Mouse (Mus musculus): ENCODE measurements at regions not wholly inside any gene's neighbourhood (a gene's known extent, or its start where the extent isn't known, plus 50 kb on each side); places are given as distances from the start of the nearest gene placed in this dataset.
"Not testable (repeated sequence)": the region's sequence is repeated elsewhere in the genome, so short reads cannot be mapped to it uniquely, and the experiment has no call there.

DNA sequence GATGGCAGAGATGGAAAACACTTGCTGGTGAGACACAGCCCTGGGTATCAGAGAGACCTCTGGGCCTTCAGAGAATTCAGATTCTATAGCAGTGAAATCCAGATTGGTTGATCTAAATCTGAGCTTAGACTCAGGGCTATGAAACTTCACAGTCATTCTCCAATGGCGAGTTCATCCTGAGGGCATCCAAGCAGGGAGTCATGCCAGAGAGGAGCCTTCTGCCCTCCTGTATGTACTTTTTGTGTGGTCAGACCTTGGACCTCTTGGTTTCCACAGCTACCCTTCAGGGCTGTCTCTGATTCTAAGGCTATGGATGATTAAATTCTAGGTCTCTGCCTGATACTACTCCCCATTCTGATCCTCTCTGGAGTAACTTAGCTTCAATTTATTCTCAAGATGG, 122.0 kb upstream of the Mettl15 start:
- ATAC-seq (replicated peaks; ENCODE audit: low read depth, poor library complexity, severe bottlenecking) = no peak

DNA sequence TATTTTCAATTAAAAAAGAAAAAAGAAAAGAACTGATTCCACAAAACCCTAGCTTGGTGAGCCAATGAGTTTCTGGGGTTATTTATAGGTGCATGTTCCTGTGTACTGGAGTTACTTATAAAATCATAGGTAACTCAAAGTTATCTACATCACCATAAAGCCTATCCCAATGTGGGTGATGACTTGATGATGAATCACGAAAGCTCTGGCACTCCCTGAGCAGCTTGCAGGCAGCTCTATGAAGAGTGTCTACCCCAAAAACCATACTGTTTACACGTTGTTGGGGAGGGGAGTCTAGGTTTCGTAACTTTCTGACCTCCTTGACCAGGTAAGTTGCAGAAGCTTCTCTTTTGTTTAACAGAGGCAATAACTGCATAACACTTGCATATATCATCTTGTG, 123.7 kb upstream of the Mettl15 start:
- ATAC-seq (replicated peaks; ENCODE audit: low read depth, poor library complexity, severe bottlenecking) = no peak

DNA sequence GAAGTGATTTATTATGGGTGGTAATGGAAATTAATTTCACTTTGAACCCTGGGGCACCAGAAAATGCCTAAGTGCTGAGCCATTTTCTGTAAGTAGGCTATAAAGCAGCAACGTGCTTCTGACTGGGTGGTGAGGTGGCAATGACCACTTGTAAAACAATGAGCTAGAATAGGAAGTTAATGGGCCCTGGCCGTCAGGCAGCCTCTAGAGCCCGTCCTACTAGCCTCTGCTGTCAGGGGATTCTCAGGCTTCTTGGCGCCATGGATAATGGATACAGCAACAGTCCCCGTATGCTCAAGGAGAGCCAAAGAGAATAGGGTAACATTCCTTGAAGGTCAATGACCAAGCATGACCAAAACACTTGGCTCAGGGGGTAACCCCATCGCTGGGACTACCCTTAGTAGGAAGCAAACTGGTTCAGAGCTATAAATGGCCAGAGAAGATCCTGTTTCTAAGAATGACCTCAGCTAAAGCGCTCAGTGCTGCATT, 126.1 kb upstream of the Mettl15 start:
- no peak for ATAC-seq (replicated peaks; ENCODE audit: low read depth, poor library complexity, severe bottlenecking)

DNA sequence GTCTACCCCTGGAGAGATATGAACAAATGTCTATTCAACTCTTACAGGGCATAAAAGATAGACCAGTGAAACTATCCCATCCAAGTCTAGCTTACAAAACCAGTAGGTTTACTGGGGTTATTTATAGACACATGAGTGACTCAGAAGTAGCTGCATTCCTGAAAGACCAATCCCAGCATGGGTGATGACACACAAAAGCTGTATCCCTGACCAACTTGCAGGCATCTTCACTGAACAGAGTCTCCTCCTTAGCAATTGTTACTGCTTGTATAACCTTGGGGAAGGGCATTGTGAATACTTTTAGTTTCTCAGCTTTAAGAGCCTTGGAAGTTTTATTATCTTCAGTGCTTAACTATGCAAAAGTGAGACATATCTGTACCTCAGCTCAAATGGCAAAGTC, 139.6 kb upstream of the Mettl15 start:
- no peak for ATAC-seq (replicated peaks; ENCODE audit: low read depth, poor library complexity, severe bottlenecking)

DNA sequence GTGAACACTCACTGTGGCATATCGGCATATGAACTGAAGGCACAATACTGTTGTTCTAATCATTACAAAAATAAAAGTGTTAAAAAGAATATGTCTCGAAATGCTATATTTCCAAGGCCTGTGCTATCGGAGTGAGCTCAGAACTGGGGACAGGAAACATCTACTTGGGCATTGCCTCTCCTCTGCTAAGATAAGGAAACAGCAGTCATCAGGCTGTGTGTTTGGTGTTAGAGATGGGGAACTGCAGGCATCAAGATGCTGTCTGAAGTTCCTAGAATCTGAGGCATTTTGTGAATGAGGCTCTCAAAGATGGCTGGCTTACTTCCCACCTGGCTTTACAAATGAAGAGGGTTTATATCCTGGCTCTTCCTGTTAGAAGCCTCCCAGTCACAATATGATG, 150.6 kb upstream of the Mettl15 start:
- ATAC-seq (replicated peaks; ENCODE audit: low read depth, poor library complexity, severe bottlenecking) = peak; percentile 71

DNA sequence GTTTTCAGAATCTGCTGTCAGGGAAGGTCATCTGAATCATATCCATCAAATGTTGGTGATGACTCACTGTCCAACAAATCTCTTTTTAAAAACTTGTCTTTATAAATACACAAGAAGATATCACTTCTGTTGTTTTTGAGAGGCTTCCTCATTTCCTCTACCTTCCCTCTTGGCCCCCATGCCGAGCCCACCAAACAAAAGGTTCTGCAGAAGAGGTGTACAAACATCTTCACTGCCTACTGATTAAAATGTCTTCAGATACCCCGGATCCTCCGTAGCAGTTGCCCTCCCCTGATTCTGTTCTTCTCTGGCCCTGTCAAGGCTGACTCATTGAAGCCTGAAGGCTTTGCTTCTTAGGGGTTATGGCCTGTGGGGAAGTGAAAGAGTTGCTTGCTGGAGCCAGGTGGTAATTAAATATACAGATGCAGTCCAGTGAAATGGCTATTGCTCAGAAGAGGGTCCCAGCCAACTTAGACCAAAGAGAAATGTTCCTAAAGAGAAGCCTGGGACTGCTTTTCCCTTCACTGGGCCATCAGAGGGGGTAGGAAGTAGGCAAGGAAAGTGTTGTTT, 162.1 kb upstream of the Mettl15 start:
- ATAC-seq (replicated peaks; ENCODE audit: low read depth, poor library complexity, severe bottlenecking) = no peak

DNA sequence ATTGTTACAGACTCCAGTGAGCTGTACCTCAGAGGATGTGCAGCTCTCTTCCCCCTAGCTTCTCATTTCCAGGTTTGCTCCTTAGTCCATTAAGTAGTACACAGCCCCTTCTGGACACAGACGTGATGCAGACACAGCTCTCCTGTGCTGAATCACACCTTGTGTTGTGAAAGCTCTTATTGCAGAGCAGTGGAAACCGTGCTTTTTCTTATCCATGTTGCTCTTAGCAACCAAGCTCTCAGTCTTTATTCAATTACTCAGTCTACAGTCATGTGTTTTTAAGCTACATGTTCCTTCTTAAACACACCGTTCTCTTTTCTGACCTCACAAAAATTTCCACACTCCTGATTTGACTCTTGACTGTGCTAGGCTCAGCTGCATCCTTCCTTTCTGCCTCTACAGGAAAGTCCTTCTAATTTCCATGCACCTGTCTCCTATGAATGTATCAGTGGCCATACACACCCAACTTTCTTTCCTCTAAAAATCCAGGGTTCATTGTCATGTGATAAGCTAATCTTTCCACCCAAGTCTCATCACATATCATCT, 163.0 kb upstream of the Mettl15 start:
- no peak for ATAC-seq (replicated peaks; ENCODE audit: low read depth, poor library complexity, severe bottlenecking)

DNA sequence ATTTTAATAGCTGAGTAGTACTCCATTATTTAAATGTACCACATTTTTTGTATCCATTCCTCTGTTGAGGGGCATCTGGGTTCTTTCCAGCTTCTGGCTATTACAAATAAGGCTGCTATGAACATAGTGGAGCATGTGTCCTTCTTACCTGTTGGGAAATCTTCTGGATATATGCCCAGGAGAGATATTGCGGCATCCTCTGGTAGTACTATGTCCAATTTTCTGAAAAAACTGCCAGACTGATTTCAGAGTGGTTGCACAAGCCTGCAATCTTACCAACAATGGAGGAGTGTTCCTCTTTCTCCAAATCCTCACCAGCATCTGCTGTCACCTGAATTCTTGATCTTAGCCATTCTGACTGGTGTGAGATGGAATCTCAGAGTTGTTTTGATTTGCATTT, 181.7 kb upstream of the Mettl15 start:
- not testable (repeated sequence) for ATAC-seq (replicated peaks; ENCODE audit: low read depth, poor library complexity, severe bottlenecking)

DNA sequence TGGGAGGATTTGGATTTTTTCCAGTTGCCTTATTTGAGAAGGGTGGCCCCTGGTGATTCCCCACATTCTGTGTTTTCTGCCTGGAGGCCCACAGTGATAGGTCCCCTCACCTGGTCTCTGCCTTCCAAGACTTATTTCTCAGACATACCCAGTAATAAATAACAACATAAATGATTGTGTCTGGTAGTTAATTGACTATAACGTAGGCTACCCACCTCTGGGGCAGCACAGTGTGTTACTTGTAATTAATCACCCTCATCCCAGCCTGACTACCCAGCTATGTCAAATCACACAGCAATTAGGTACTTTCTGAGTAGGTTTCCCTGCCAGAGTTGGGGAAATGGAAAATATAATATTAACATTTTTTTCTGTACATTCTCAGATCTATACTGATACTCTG, 190.2 kb upstream of the Bdnf start:
- ATAC-seq (replicated peaks; ENCODE audit: low read depth, poor library complexity, severe bottlenecking) = no peak

DNA sequence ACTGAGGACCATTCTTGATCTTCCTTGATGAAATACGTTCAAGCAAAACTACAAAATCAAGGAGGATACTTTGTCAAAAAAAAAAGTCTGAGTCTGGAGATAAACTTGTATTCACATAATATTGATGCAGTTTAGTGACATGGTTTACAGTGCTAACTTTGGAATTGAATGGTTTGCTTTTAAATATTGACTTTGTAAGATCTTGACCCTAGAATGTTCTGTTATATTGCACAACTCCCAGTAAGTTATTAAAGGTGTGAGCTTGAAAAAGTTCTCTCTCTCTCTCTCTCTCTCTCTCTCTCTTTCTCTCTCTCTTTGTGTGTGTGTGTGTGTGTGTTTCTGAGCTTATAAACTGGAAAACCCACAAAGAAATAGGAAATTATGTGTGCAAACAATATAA, 186.9 kb upstream of the Bdnf start:
- no peak for ATAC-seq (replicated peaks; ENCODE audit: low read depth, poor library complexity, severe bottlenecking)

DNA sequence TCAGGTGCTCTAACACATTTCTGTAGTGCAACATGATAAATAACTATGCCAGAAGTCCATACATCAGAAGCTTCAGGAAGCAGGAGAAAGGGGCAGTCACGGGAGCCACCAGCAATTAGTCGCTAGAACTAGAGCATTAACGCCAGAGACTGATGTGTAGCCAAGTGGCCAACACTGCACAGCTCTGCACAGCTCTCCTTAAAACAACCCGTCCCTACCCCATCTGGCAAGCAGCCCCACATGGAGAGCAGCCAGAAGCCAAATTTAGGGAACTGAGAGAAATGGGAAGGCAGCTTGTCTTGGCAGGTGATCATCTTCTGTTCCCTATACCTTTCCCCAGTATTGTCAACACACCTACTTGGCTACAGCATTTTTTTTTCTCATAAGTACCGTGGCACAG, 172.3 kb upstream of the Bdnf start:
- ATAC-seq (replicated peaks; ENCODE audit: low read depth, poor library complexity, severe bottlenecking) = no peak

DNA sequence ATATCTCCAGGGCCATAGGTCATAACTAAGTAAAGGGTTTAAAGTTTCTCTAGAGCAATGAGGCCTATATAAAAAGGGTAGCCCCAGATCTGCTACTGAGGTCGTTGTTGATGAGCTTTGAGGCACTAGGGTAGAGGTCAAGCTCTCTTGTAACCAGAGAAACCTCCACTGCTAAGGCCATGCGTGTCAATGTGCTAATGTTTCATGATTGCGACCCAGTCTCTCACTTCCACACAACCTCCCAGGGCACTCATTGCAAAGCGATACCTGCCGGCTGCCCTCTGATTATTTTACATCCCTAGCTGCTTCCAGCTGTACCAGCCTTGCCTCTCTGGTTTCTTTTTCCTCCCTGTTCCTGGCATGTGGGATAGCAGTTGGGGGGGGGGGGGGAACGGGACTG, 169.6 kb upstream of the Bdnf start:
- ATAC-seq (replicated peaks; ENCODE audit: low read depth, poor library complexity, severe bottlenecking) = no peak

DNA sequence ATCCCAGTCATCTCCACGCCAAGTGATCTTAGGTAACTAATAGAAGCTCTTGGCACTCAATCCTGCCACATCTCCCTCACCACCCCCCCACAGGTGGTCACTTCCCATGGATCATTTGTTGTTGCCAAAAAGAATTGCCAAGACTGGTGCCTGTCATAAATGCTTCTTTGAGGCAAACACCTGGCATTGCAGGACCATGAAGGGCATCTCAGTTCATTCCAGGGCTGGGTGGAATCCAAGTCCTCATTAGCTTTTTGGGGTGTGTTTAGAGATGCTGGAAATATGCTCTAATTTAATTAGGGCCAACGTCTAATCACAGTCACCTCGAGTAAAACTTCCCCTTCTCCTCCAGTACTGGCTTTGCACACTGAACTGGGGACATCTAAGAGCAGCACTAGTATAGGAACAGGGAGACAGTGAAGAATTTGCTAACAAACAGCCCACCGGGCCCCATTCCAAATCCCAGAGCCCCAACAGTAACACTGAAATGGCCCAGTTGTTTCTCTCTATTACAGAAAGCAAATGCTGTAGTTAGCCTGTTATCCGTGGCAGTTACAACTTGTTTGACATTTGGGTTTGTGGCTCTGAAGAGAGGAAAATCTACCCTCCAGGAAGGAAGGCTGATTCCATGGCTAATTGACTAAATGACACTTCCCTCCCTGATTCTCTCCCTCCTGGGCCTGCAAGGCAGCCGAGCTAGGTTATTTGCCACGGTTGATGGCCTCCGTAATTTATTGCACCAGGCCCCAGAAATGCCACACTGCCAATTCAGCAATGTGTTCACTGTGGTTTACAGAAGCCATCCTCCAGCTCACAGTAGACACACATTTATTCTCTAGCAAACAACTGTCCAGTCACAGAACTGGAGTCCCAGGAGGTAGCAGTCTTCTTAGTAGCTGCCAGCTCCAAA, 164.2 kb upstream of the Bdnf start:
- no peak for ATAC-seq (replicated peaks; ENCODE audit: low read depth, poor library complexity, severe bottlenecking)

DNA sequence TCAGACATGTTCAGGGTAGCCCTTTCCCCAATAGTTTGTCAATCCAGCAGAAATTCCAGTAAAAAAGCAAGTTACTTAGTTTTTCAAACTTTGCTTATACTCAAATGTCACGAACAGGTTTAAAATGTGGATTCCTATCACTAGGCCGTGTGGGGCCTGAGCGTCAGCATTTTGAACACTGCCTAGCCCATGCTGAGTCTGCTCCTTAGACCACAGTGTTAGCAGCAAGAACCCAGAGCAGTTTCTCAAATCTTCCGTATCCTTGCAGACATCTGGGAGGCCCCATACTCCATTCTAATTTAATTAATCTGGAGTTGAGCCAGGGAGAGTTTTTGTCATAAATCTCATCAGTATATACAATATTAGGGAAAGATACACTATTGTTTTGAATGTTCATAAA, 163.4 kb upstream of the Bdnf start:
- ATAC-seq (replicated peaks; ENCODE audit: low read depth, poor library complexity, severe bottlenecking) = no peak

DNA sequence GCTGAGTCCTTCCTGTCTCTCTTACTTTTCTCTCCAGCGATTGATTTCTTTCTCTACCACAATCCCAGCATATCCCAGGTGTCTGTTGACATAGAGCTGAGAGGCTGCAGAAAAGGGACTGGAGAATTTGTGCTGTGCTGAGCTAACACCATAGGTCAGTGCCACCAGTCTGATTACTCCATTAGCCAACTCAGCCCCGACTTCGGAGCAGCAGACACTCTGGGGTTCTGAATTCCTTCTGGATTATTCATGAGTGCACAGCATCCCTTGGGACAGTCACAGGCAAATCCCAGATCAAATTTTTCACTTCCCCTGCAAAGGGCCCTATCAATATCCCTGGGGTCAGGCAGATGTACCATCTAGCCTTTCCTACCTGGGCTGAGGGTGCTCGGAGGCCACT, 155.2 kb upstream of the Bdnf start:
- ATAC-seq (replicated peaks; ENCODE audit: low read depth, poor library complexity, severe bottlenecking) = no peak

DNA sequence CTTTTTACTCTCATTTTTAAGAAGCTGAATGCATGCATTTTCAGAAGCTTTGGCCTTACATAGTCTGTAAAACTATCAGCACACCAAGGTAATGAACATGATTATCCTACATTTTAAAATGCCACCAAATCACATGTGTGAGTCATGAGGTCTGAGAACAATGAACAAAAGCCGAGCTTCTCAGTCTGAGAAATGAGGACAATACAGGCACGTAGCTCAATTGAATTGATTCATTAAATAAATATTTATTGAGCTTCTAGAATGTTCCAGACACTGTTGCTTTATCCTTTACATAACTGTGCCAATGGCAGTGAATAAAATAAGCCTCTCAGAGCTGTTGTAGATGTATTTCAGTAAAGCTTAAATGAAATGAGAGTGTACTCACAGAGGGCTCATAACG, 154.0 kb upstream of the Bdnf start:
- no peak for ATAC-seq (replicated peaks; ENCODE audit: low read depth, poor library complexity, severe bottlenecking)

DNA sequence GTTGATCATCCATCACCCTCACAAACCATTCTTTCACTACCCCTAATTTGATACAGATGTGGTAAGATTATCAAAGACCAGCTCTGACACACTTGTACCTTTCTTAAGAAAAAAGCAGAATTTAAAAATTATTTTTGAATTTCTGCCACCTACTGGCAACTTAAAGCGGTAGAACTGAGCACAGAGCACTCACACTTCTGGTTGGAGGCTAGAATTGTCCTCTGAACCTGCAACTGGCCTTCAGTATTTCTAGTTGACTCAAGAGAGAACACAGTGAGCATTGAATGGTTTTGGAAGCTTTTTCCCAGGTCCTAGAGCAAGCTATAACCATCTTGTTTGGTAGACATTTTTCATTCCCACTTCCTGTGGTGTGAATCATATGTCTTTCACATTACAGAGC, 135.0 kb upstream of the Bdnf start:
- no peak for ATAC-seq (replicated peaks; ENCODE audit: low read depth, poor library complexity, severe bottlenecking)

DNA sequence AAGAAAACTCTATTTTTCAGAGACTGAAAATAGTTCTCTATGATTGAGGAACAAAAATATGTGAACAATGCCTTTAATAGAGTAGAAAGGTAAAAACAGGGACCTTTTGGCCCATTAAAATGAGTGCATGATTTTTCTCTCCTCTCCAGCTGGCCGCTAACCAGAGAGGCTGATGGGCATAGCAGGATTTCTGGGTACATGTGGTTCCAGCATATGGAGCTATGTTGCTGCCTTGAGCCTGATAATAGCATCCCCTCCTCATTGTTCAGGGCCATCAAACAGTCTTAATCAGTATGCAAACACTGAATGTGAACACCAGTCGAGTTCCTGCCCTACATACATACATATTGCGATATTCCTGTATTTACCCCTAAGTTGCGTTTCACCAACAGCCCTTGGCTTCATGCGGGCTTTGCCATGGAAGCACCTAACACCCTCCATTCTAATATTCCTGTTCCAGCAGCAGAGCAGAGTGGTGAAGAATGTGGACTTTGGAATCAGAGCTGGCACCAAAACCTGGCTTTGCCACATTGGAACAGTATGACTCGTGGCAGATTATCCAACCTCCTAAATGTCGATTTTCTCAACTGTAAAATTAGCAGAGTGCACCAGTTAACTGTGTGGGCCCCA, 127.9 kb upstream of the Bdnf start:
- no peak for ATAC-seq (replicated peaks; ENCODE audit: low read depth, poor library complexity, severe bottlenecking)

DNA sequence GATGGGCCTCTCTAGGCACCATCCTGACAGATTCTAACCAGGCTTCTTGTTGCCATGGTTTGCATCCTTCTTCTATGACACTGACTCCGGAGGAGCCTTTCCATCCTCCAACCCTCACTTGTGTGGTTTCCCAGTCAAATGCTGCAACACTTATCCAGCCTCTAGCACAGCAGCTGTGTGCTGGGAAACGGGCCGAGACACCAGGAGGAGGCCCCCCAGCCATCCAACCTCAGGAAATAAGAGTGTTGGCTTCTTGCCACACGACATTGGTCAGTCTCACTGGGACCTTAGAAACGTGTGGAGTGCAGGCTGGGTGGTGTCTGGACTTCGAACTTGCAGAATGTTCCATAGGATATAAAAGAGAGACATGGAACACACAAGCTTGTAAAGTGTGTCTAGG, 119.9 kb upstream of the Bdnf start:
- no peak for ATAC-seq (replicated peaks; ENCODE audit: low read depth, poor library complexity, severe bottlenecking)

DNA sequence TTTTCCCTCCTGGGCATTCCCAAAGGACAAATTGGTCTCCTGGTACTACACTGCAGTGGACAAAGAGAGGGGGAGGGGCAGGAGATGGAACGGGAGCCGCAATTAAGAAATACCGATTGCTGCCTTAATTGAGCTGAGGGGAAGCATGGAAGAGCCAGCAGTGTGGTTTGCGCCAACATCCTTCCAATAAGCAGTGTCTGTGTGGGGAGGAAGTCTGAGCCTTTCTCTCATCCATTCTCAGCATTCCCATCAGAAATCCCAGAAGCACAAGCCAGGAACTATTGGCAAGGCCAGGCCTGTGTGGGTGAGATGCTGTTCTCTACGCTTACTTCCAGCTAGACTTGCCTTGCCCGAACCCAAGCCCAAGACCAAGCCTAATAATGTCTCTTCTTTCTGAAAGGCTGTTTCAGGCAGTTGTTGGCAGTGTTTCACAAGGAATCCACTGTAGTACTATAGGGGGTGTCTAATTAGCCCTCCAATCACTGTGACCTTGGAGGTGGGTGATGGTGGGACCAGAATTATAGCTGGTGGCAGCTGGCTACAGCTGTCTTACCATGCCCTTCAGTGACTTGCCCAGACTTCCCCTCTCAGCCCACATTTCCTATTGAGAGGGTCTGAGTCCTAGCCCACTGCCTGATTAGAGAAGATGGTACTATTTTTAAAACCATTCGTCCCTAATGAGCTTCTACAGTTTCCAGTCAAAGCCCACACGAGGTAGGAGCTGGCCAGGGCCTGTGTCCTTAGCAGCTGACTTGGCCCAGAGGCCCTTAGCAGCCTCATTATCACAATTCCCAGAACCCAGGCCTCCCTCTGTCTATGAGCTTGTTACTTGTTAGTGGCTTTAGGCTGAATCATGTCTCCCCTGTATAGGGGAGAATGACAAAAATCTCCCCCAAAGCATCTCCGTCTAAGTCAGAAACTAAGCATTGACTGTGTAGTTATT, 115.1 kb upstream of the Bdnf start:
- ATAC-seq (replicated peaks; ENCODE audit: low read depth, poor library complexity, severe bottlenecking) = no peak

Measured in common myeloid progenitor, adult 5-6 weeks (primary cell).